Mouse (Mus musculus) liver, embryonic 16.5 days (tissue): ENCODE data around the gene Slc38a4. TPM values are rescaled to one million over a fixed set of nuclear protein-coding genes. Genes with fewer than 3 reads are reported as not detected.

ENCODE experiments used
- ATAC-seq: fragments of 200-750 bp; cut with Nextera tagmentation; 2 replicates; pipeline ENCODE4 v1.8.0; 2017; ENCODE audit warnings: low read depth, mild to moderate bottlenecking, moderate number of reproducible peaks, moderate library complexity
- H3K27ac ChIP-seq: fragments of 300-500 bp; sonication (generic); 2 replicates; pipeline ENCODE4 v1.5.1; 2014; ENCODE audit warnings: mild to moderate bottlenecking, low read length
- H3K27me3 ChIP-seq: fragments of 300-500 bp; sonication (generic); 2 replicates; pipeline ENCODE4 v1.6.1; 2014; ENCODE audit warnings: low read depth, low read length, mixed read lengths; ENCODE audit not compliant: control insufficient read depth, insufficient read depth
- H3K36me3 ChIP-seq: fragments of 300-500 bp; sonication (generic); 2 replicates; pipeline ENCODE4 v1.6.1; 2014; ENCODE audit warnings: mild to moderate bottlenecking; ENCODE audit not compliant: control insufficient read depth, insufficient read depth
- H3K4me1 ChIP-seq: fragments of 300-500 bp; sonication (generic); 2 replicates; pipeline ENCODE4 v1.6.1; 2014; ENCODE audit warnings: low read depth, low read length, mixed read lengths; ENCODE audit not compliant: control insufficient read depth
- H3K4me2 ChIP-seq: fragments of 300-500 bp; sonication (generic); 2 replicates; pipeline ENCODE4 v1.6.1; 2014; ENCODE audit warnings: low read depth, low read length, mixed read lengths
- H3K4me3 ChIP-seq: fragments of 300-500 bp; sonication (generic); 2 replicates; pipeline ENCODE4 v1.5.1; 2014; ENCODE audit warnings: low read depth, mild to moderate bottlenecking, low read length
- H3K9ac ChIP-seq: fragments of 300-500 bp; sonication (generic); 2 replicates; pipeline ENCODE4 v1.6.1; 2014; ENCODE audit warnings: low read depth, low read length
- H3K9me3 ChIP-seq: fragments of 300-500 bp; sonication (generic); replicated peaks from 2 replicates; pipeline ENCODE4 v1.6.1; 2016; ENCODE audit warnings: low read length; ENCODE audit not compliant: control insufficient read depth
- WGBS: fragments of 180-500 bp; shearing (Covaris S2); extraction: QIAGEN DNeasy Blood & Tissue Kit; methylation state at CpG from one replicate; pipeline ENCODE4 v1.1.7; 2014; ENCODE audit not compliant: insufficient replicate concordance; 5-methylcytosine and 5-hydroxymethylcytosine counted together
- polyA plus RNA-seq: library from polyadenylated mRNA; unstranded; fragments of >200 nt; fragmentation: Nextera tagmentation; extraction: Ambion mirVana; gene quantifications from 2 replicates; pipeline ENCODE4 v1.2.1, GENCODE M21; 2015

The Slc38a4 gene
- polyA plus RNA-seq, 1 experiment from 2014 or later = 83.8 TPM

- H3K4me2 ChIP-seq = no peak overlapping the region
- H3K36me3 ChIP-seq = no peaks in the 10 kb centered on the region
- no peak overlapping the region for H3K27ac ChIP-seq
- no peak for ATAC-seq
- no peaks in the 10 kb centered on the region for H3K9me3 ChIP-seq
- no peak overlapping the region for H3K4me3 ChIP-seq
- 67% methylated on average over 6 of the region's 6 CpGs for WGBS
- H3K27me3 ChIP-seq = no peaks in the 10 kb centered on the region
- no peak overlapping the region for H3K9ac ChIP-seq
- H3K4me1 ChIP-seq = peaks cover 6% of the 10 kb centered on the region
These were observed 4.8 kb upstream of the Slc38a4 start for GRCm38 (mm10) chr15:97060571-97060970.

GRCm38 (mm10) chr15:97060102-97060501 lies 4.3 kb upstream of the Slc38a4 start:
- H3K9me3 ChIP-seq = no peaks in the 10 kb centered on the region
- H3K27me3 ChIP-seq = peaks cover 4% of the 10 kb centered on the region
- H3K4me3 ChIP-seq = no peak overlapping the region
- no peak overlapping the region for H3K4me2 ChIP-seq
- ATAC-seq = peak; percentile 75
- H3K36me3 ChIP-seq = no peaks in the 10 kb centered on the region
- WGBS = 67% methylated on average over 14 of the region's 14 CpGs
- peaks cover 6% of the 10 kb centered on the region for H3K4me1 ChIP-seq
- no peak overlapping the region for H3K9ac ChIP-seq
- H3K27ac ChIP-seq = peak overlapping the region; percentile 58

GRCm38 (mm10) chr15:97059071-97060041 lies 3.6 kb upstream of the Slc38a4 start:
- WGBS = 67% methylated on average over 24 of the region's 24 CpGs
- Histone ChIP-seq H3K4me2 (no peak overlapping the region), H3K36me3 (no peaks in the 10 kb centered on the region), H3K4me3 (no peak overlapping the region), H3K9me3 (peaks cover 2% of the 10 kb centered on the region), H3K27ac (peak overlapping the region; percentile 58), H3K27me3 (peaks cover 11% of the 10 kb centered on the region), H3K4me1 (peaks cover 6% of the 10 kb centered on the region), H3K9ac (no peak overlapping the region)
- no peak for ATAC-seq

GRCm38 (mm10) chr15:97054767-97055489 lies 828 bp downstream of the Slc38a4 start:
- H3K4me3 ChIP-seq = peak overlapping the region; percentile 48
- H3K9me3 ChIP-seq = peaks cover 2% of the 10 kb centered on the region
- H3K27me3 ChIP-seq = peaks cover 11% of the 10 kb centered on the region
- no peak for ATAC-seq
- H3K36me3 ChIP-seq = no peaks in the 10 kb centered on the region
- H3K9ac ChIP-seq = peak overlapping the region; percentile 50; the same call in 1 of the 2 replicates
- H3K27ac ChIP-seq = no peak overlapping the region
- H3K4me2 ChIP-seq = peak overlapping the region; percentile 1; the same call in 1 of the 2 replicates
- peaks cover 6% of the 10 kb centered on the region for H3K4me1 ChIP-seq
- WGBS = 36% methylated on average over 31 of the region's 31 CpGs

- no peaks in the 10 kb centered on the region for H3K36me3 ChIP-seq
- peak overlapping the region; percentile 50; the same call in 1 of the 2 replicates for H3K9ac ChIP-seq
- H3K27me3 ChIP-seq = peaks cover 11% of the 10 kb centered on the region
- H3K4me1 ChIP-seq = peaks cover 2% of the 10 kb centered on the region; the same call in 1 of the 2 replicates
- no peak overlapping the region for H3K27ac ChIP-seq
- WGBS = 28% methylated on average over 15 of the region's 15 CpGs
- no peak for ATAC-seq
- peaks cover 2% of the 10 kb centered on the region for H3K9me3 ChIP-seq
- H3K4me2 ChIP-seq = peak overlapping the region; percentile 1
- peak overlapping the region; percentile 48 for H3K4me3 ChIP-seq
These were observed 1.6 kb downstream of the Slc38a4 start for GRCm38 (mm10) chr15:97054131-97054530.

- H3K9me3 ChIP-seq = peaks cover 2% of the 10 kb centered on the region
- no peak overlapping the region for H3K9ac ChIP-seq
- 55% methylated on average over 12 of the region's 12 CpGs for WGBS
- H3K4me1 ChIP-seq = no peaks in the 10 kb centered on the region; the same call in 1 of the 2 replicates
- H3K4me3 ChIP-seq = no peak overlapping the region
- H3K36me3 ChIP-seq = no peaks in the 10 kb centered on the region
- peaks cover 10% of the 10 kb centered on the region for H3K27me3 ChIP-seq
- ATAC-seq = no peak
- no peak overlapping the region for H3K4me2 ChIP-seq
- no peak overlapping the region for H3K27ac ChIP-seq
These were observed 5.3 kb downstream of the Slc38a4 start for GRCm38 (mm10) chr15:97050436-97050835.

- Histone ChIP-seq H3K9me3 (peaks cover 2% of the 10 kb centered on the region), H3K36me3 (no peaks in the 10 kb centered on the region), H3K9ac (no peak overlapping the region), H3K4me2 (no peak overlapping the region), H3K4me1 (no peaks in the 10 kb centered on the region; the same call in 1 of the 2 replicates), H3K27me3 (peaks cover 6% of the 10 kb centered on the region), H3K4me3 (no peak overlapping the region), H3K27ac (no peak overlapping the region)
- 64% methylated on average over 10 of the region's 10 CpGs for WGBS
- ATAC-seq = no peak
These were observed 5.7 kb downstream of the Slc38a4 start for GRCm38 (mm10) chr15:97050011-97050410.

- Histone ChIP-seq H3K9ac (no peak overlapping the region), H3K4me3 (no peak overlapping the region), H3K4me2 (no peak overlapping the region), H3K27ac (no peak overlapping the region), H3K4me1 (no peaks in the 10 kb centered on the region; the same call in 1 of the 2 replicates), H3K36me3 (no peaks in the 10 kb centered on the region), H3K27me3 (no peaks in the 10 kb centered on the region; the same call in none of the 2 replicates), H3K9me3 (no peaks in the 10 kb centered on the region; the same call in 1 of the 2 replicates)
- 0 out of 2 replicates have a peak, but pooled peaks have one; percentile 47 for ATAC-seq
- WGBS = 65% methylated on average over 11 of the region's 11 CpGs
These were observed 6.4 kb downstream of the Slc38a4 start for GRCm38 (mm10) chr15:97049281-97049841.
